Mouse (Mus musculus) MEL (cell line): Measurements from ENCODE around the gene Bgn. TPM values are rescaled to one million over a fixed set of nuclear protein-coding genes. Genes with fewer than 3 reads are reported as not detected.

Source experiments
- DNase-seq: peaks from one replicate; pipeline ENCODE4 v3.0.0; 2011; ENCODE audit warnings: low read depth, low spot score
- H3K27ac ChIP-seq: 2 replicates; pipeline ENCODE4 v1.5.1; 2012; ENCODE audit warnings: low read depth, mild to moderate bottlenecking, control low read depth, low read length, moderate library complexity; ENCODE audit not compliant: control insufficient read depth
- H3K27me3 ChIP-seq, 2 experiments: fragments of 150-350 bp in 1 of 2; sonication (generic) in 1 of 2; 2 replicates each; pipeline ENCODE4 v1.6.1; 2012; ENCODE audit warnings: low read length in 2 of 2, mild to moderate bottlenecking in 2 of 2, improper control_type of control experiment in 1 of 2, moderate library complexity in 1 of 2; ENCODE audit not compliant: insufficient read depth in 2 of 2, control insufficient read depth in 1 of 2
- H3K36me3 ChIP-seq, 2 experiments: 2 replicates each; pipeline ENCODE4 v1.6.1; 2012 to 2014; ENCODE audit warnings: low read length in 2 of 2, improper control_type of control experiment in 1 of 2, inconsistent platforms in 1 of 2, mild to moderate bottlenecking in 1 of 2; ENCODE audit not compliant: insufficient read depth in 2 of 2, control insufficient read depth in 1 of 2
- H3K4me1 ChIP-seq, 2 experiments: fragments of 150-350 bp in 1 of 2; sonication (generic) in 1 of 2; 2 replicates each; pipeline ENCODE4 v1.6.1; 2012; ENCODE audit warnings: low read length in 2 of 2, improper control_type of control experiment in 1 of 2, mild to moderate bottlenecking in 1 of 2; ENCODE audit not compliant: insufficient read depth in 2 of 2, control insufficient read depth in 1 of 2
- H3K4me3 ChIP-seq, 2 experiments: fragments of 150-350 bp in 1 of 2; sonication (generic) in 1 of 2; 2 replicates each; pipeline ENCODE4 v1.5.1; 2012; ENCODE audit warnings: low read depth in 2 of 2, low read length in 2 of 2, mild to moderate bottlenecking in 2 of 2, moderate library complexity in 2 of 2, control low read depth in 1 of 2, improper control_type of control experiment in 1 of 2; ENCODE audit not compliant: control insufficient read depth in 1 of 2, insufficient read depth in 1 of 2
- H3K79me2 ChIP-seq: 2 replicates; pipeline ENCODE4 v1.6.1; 2012; ENCODE audit warnings: mild to moderate bottlenecking, low read length, moderate library complexity; ENCODE audit not compliant: control insufficient read depth, poor library complexity, insufficient read depth
- H3K9ac ChIP-seq: 2 replicates; pipeline ENCODE4 v1.6.1; 2012; ENCODE audit warnings: low read depth, mild to moderate bottlenecking, control low read depth, low read length, moderate library complexity; ENCODE audit not compliant: control insufficient read depth, poor library complexity, severe bottlenecking
- H3K9me3 ChIP-seq: fragments of 150-350 bp; sonication (generic); replicated peaks from 2 replicates; pipeline ENCODE4 v1.6.1; 2012; ENCODE audit warnings: mild to moderate bottlenecking, low read length, improper control_type of control experiment, moderate library complexity; ENCODE audit not compliant: insufficient read depth
- CHD1 ChIP-seq: IDR thresholded peaks from 2 replicates; pipeline ENCODE4 v1.6.1; 2012; ENCODE audit warnings: low read depth, mild to moderate bottlenecking, inconsistent platforms, low read length, improper control_type of control experiment
- CHD2 ChIP-seq: IDR thresholded peaks from 2 replicates; pipeline ENCODE4 v1.6.1; 2011; ENCODE audit warnings: low read length, improper control_type of control experiment
- CTCF ChIP-seq, 3 experiments: IDR thresholded peaks in 2 of 3; conservative IDR thresholded peaks in 1 of 3; 2 replicates each; pipeline ENCODE4 v1.5.1; 2011 to 2012; ENCODE audit warnings: low read length in 3 of 3, low read depth in 2 of 3, mild to moderate bottlenecking in 2 of 3, improper control_type of control experiment in 1 of 3, inconsistent platforms in 1 of 3, mixed read lengths in 1 of 3, moderate library complexity in 1 of 3; ENCODE audit not compliant: control insufficient read depth in 1 of 3, insufficient read depth in 1 of 3, poor library complexity in 1 of 3, severe bottlenecking in 1 of 3
- ELF1 ChIP-seq: IDR thresholded peaks from 2 replicates; pipeline ENCODE4 v1.6.1; 2014; ENCODE audit warnings: low read depth, mild to moderate bottlenecking, inconsistent platforms, low read length, improper control_type of control experiment, moderate library complexity
- EP300 ChIP-seq, 2 experiments: IDR thresholded peaks; 2 replicates each; pipeline ENCODE4 v1.6.1; 2011; ENCODE audit warnings: improper control_type of control experiment in 2 of 2, low read length in 2 of 2, low read depth in 1 of 2, mild to moderate bottlenecking in 1 of 2
- ETS1 ChIP-seq: IDR thresholded peaks from 2 replicates; pipeline ENCODE4 v1.6.1; 2012; ENCODE audit warnings: low read depth, mild to moderate bottlenecking, inconsistent platforms, low read length, improper control_type of control experiment, moderate library complexity
- GABPA ChIP-seq: IDR thresholded peaks from 2 replicates; pipeline ENCODE4 v1.6.1; 2012; ENCODE audit warnings: low read depth, mild to moderate bottlenecking, inconsistent platforms, low read length, improper control_type of control experiment, moderate library complexity
- GATA1 ChIP-seq: IDR thresholded peaks from 2 replicates; pipeline ENCODE4 v1.6.1; 2011; ENCODE audit warnings: low read depth, low read length, improper control_type of control experiment
- JUND ChIP-seq: IDR thresholded peaks from 2 replicates; pipeline ENCODE4 v1.6.1; 2011; ENCODE audit warnings: low read depth, mild to moderate bottlenecking, improper control_type of control experiment, low read length
- MAFK ChIP-seq: IDR thresholded peaks from 2 replicates; pipeline ENCODE4 v1.6.1; 2011; ENCODE audit warnings: low read depth, mild to moderate bottlenecking, low read length, improper control_type of control experiment, borderline replicate concordance
- MAX ChIP-seq: IDR thresholded peaks from 2 replicates; pipeline ENCODE4 v1.6.1; 2011; ENCODE audit warnings: low read length, improper control_type of control experiment
- MAZ ChIP-seq: IDR thresholded peaks from 2 replicates; pipeline ENCODE4 v1.6.1; 2012; ENCODE audit warnings: low read depth, mild to moderate bottlenecking, inconsistent platforms, low read length, improper control_type of control experiment
- MEF2A ChIP-seq: IDR thresholded peaks from 2 replicates; pipeline ENCODE4 v1.6.1; 2014; ENCODE audit warnings: low read depth, mild to moderate bottlenecking, inconsistent platforms, low read length, improper control_type of control experiment; ENCODE audit not compliant: poor library complexity, insufficient replicate concordance, severe bottlenecking; ENCODE audit errors: extremely low read depth
- MXI1 ChIP-seq: IDR thresholded peaks from 2 replicates; pipeline ENCODE4 v1.6.1; 2011; ENCODE audit warnings: mild to moderate bottlenecking, low read depth, low read length, improper control_type of control experiment
- MYB ChIP-seq: IDR thresholded peaks from 2 replicates; pipeline ENCODE4 v1.6.1; 2011; ENCODE audit warnings: mild to moderate bottlenecking, low read depth, low read length, improper control_type of control experiment
- MYC ChIP-seq: IDR thresholded peaks from 2 replicates; pipeline ENCODE4 v1.6.1; 2011; ENCODE audit warnings: low read depth, mild to moderate bottlenecking, low read length, improper control_type of control experiment, moderate library complexity
- NELFE ChIP-seq: IDR thresholded peaks from 2 replicates; pipeline ENCODE4 v1.6.1; 2011; ENCODE audit warnings: low read depth, low read length, improper control_type of control experiment
- NRF1 ChIP-seq: IDR thresholded peaks from 2 replicates; pipeline ENCODE4 v1.6.1; 2014; ENCODE audit warnings: low read depth, mild to moderate bottlenecking, inconsistent platforms, low read length, improper control_type of control experiment, moderate library complexity; ENCODE audit not compliant: poor library complexity, insufficient read depth, severe bottlenecking
- POLR2AphosphoS5 ChIP-seq: IDR thresholded peaks from 2 replicates; pipeline ENCODE4 v1.6.1; 2012; ENCODE audit warnings: low read depth, borderline replicate concordance, mild to moderate bottlenecking, inconsistent platforms, low read length, moderate library complexity, mixed read lengths
- RCOR1 ChIP-seq: IDR thresholded peaks from 2 replicates; pipeline ENCODE4 v1.6.1; 2012; ENCODE audit warnings: low read depth, mild to moderate bottlenecking, inconsistent platforms, low read length, improper control_type of control experiment
- SMC3 ChIP-seq: IDR thresholded peaks from 2 replicates; pipeline ENCODE4 v1.6.1; 2011; ENCODE audit warnings: low read depth, low read length, improper control_type of control experiment
- TCF12 ChIP-seq: IDR thresholded peaks from 2 replicates; pipeline ENCODE4 v1.6.1; 2014; ENCODE audit warnings: low read depth, mild to moderate bottlenecking, inconsistent platforms, low read length, improper control_type of control experiment, moderate library complexity
- UBTF ChIP-seq: IDR thresholded peaks from 2 replicates; pipeline ENCODE4 v1.6.1; 2012; ENCODE audit warnings: low read depth, mild to moderate bottlenecking, inconsistent platforms, low read length, improper control_type of control experiment, moderate library complexity, borderline replicate concordance; ENCODE audit not compliant: insufficient read depth
- USF2 ChIP-seq, 2 experiments: IDR thresholded peaks; 2 replicates each; pipeline ENCODE4 v1.6.1; 2011 to 2012; ENCODE audit warnings: improper control_type of control experiment in 2 of 2, low read length in 2 of 2, borderline replicate concordance in 1 of 2, inconsistent platforms in 1 of 2, low read depth in 1 of 2, mild to moderate bottlenecking in 1 of 2; ENCODE audit not compliant: insufficient read depth in 1 of 2
- ZKSCAN1 ChIP-seq: IDR thresholded peaks from 2 replicates; pipeline ENCODE4 v1.6.1; 2012; ENCODE audit warnings: low read depth, mild to moderate bottlenecking, inconsistent platforms, low read length, improper control_type of control experiment, moderate library complexity
- ZNF384 ChIP-seq: IDR thresholded peaks from 2 replicates; pipeline ENCODE4 v1.6.1; 2012; ENCODE audit warnings: low read depth, mild to moderate bottlenecking, inconsistent platforms, low read length, improper control_type of control experiment
- polyA plus RNA-seq, 2 experiments: library from polyadenylated mRNA; stranded (reverse) in 1 of 2; unstranded in 1 of 2; fragments of >175 nt in 1 of 2; fragments of >200 nt in 1 of 2; gene quantifications; 2 replicates each; pipeline versions ENCODE4 v1.2.1 to v1.2.4; 2012; ENCODE audit warnings: low replicate concordance in 2 of 2, low read depth in 1 of 2; ENCODE audit not compliant: insufficient read length in 2 of 2, insufficient read depth in 1 of 2, missing spikeins in 1 of 2
- total RNA-seq: library from RNA; depleted of rRNA; stranded (reverse); fragments of 300-350 nt; gene quantifications from 2 replicates; pipeline ENCODE4 v1.2.3, GENCODE M21; 2012

The Bgn gene
- total and polyA plus RNA-seq, 3 experiments = not detected

- Histone ChIP-seq H3K79me2 (no peaks in the 10 kb centered on the region), H3K9me3 (no peaks in the 10 kb centered on the region), H3K4me3 (no peak overlapping the region), H3K4me1 (no peaks in the 10 kb centered on the region), H3K9ac (no peak overlapping the region), H3K27ac (no peak overlapping the region), H3K36me3 (no peaks in the 10 kb centered on the region), H3K27me3 (no peaks in the 10 kb centered on the region)
- TF ChIP-seq ZNF384 (no peak), NELFE (no peak), MAX (no peak), USF2 (IDR thresholded peaks at IDR 0.05; ENCODE audit: borderline replicate concordance in 1 of 2, insufficient read depth in 1 of 2, low read depth in 1 of 2, low read length in 2 of 2) (no peak), MAFK (no peak), MYC (no peak), MEF2A (no peak), POLR2AphosphoS5 (no peak), EP300 (IDR thresholded peaks at IDR 0.05; ENCODE audit: low read depth in 1 of 2, low read length in 2 of 2) (no peak), ZKSCAN1 (no peak), CTCF (IDR thresholded peaks at IDR 0.05 in 2 of 3, conservative IDR thresholded peaks at IDR 0.05 in 1 of 3; ENCODE audit: control insufficient read depth in 1 of 3, insufficient read depth in 1 of 3, low read depth in 2 of 3, low read length in 3 of 3, poor library complexity in 1 of 3, severe bottlenecking in 1 of 3) (no peak), MAZ (no peak), MXI1 (no peak), MYB (no peak), UBTF (no peak), CHD1 (no peak)
- no peak for DNase-seq
These were observed 7.6 kb upstream of the Bgn start for GRCm38 (mm10) chrX:73475658-73476256.

GRCm38 (mm10) chrX:73476621-73477020, 6.8 kb upstream of the Bgn start:
- no peaks in the 10 kb centered on the region for H3K27me3 ChIP-seq
- no peak overlapping the region for H3K9ac ChIP-seq
- no peak overlapping the region for H3K27ac ChIP-seq
- H3K36me3 ChIP-seq = no peaks in the 10 kb centered on the region
- no peak for DNase-seq
- H3K4me3 ChIP-seq = no peak overlapping the region
- H3K4me1 ChIP-seq = no peaks in the 10 kb centered on the region
- no peaks in the 10 kb centered on the region for H3K79me2 ChIP-seq
- no peaks in the 10 kb centered on the region for H3K9me3 ChIP-seq
- TF ChIP-seq GABPA (no peak), CHD1 (no peak), MAZ (no peak), GATA1 (no peak), EP300 (IDR thresholded peaks at IDR 0.05; ENCODE audit: low read depth in 1 of 2, low read length in 2 of 2) (no peak), ETS1 (no peak), MYC (no peak), MAX (no peak), JUND (no peak), SMC3 (no peak), POLR2AphosphoS5 (no peak), TCF12 (no peak), CTCF (IDR thresholded peaks at IDR 0.05 in 2 of 3, conservative IDR thresholded peaks at IDR 0.05 in 1 of 3; ENCODE audit: control insufficient read depth in 1 of 3, insufficient read depth in 1 of 3, low read depth in 2 of 3, low read length in 3 of 3, poor library complexity in 1 of 3, severe bottlenecking in 1 of 3) (no peak), CHD2 (no peak), MEF2A (no peak), NRF1 (no peak), ELF1 (no peak), USF2 (IDR thresholded peaks at IDR 0.05; ENCODE audit: borderline replicate concordance in 1 of 2, insufficient read depth in 1 of 2, low read depth in 1 of 2, low read length in 2 of 2) (no peak), RCOR1 (no peak), MAFK (no peak)
